Mouse (Mus musculus) kidney, embryonic 14.5 days (tissue): ENCODE data around the gene Eif3j1. TPM values are rescaled to one million over a fixed set of nuclear protein-coding genes. Genes with fewer than 3 reads are reported as not detected.
"Not testable (repeated sequence)": the region's sequence is repeated elsewhere in the genome, so short reads cannot be mapped to it uniquely, and the experiment has no call there.

Experiments used
- ATAC-seq: fragments of 200-750 bp; cut with Nextera tagmentation; 2 replicates; pipeline ENCODE4 v1.8.0; 2017; ENCODE audit warnings: moderate number of reproducible peaks, mild to moderate bottlenecking, moderate TSS enrichment, moderate library complexity; ENCODE audit not compliant: low FRiP score, low TSS enrichment
- H3K27ac ChIP-seq: fragments of 300-500 bp; sonication (generic); 2 replicates; pipeline ENCODE4 v1.5.1; 2014; ENCODE audit warnings: low read depth, mild to moderate bottlenecking, low read length, moderate library complexity, mixed read lengths
- H3K27me3 ChIP-seq: fragments of 300-500 bp; sonication (generic); 2 replicates; pipeline ENCODE4 v1.6.1; 2014; ENCODE audit warnings: mild to moderate bottlenecking, low read length; ENCODE audit not compliant: control insufficient read depth, insufficient read depth
- H3K36me3 ChIP-seq: fragments of 300-500 bp; sonication (generic); 2 replicates; pipeline ENCODE4 v1.6.1; 2014; ENCODE audit warnings: low read length, mixed read lengths; ENCODE audit not compliant: control insufficient read depth, insufficient read depth
- H3K4me1 ChIP-seq: fragments of 300-500 bp; sonication (generic); 2 replicates; pipeline ENCODE4 v1.6.1; 2014; ENCODE audit warnings: low read length, mixed read lengths; ENCODE audit not compliant: control insufficient read depth, insufficient read depth
- H3K4me2 ChIP-seq: fragments of 300-500 bp; sonication (generic); replicated peaks from 2 replicates; pipeline ENCODE4 v1.6.1; 2014; ENCODE audit warnings: low read depth, mild to moderate bottlenecking, low read length
- H3K4me3 ChIP-seq: fragments of 300-500 bp; sonication (generic); 2 replicates; pipeline ENCODE4 v1.5.1; 2014; ENCODE audit warnings: mild to moderate bottlenecking, low read length
- H3K9ac ChIP-seq: fragments of 300-500 bp; sonication (generic); 2 replicates; pipeline ENCODE4 v1.6.1; 2014; ENCODE audit warnings: low read depth, mild to moderate bottlenecking, low read length, moderate library complexity
- H3K9me3 ChIP-seq: fragments of 300-500 bp; sonication (generic); 2 replicates; pipeline ENCODE4 v1.6.1; 2016; ENCODE audit warnings: low read length; ENCODE audit not compliant: control insufficient read depth
- WGBS: fragments of 180-500 bp; shearing (Covaris S2); extraction: QIAGEN DNeasy Blood & Tissue Kit; methylation state at CpG from one replicate; pipeline ENCODE4 v1.1.7; 2014; 5-methylcytosine and 5-hydroxymethylcytosine counted together
- microRNA-seq: library from miRNA; unstranded; fragments of <30 nt; microRNA quantifications from one replicate; pipeline ENCODE4, GENCODE M21; 2016
- polyA plus RNA-seq: library from polyadenylated mRNA; unstranded; fragments of >200 nt; fragmentation: Nextera tagmentation; extraction: Ambion mirVana; gene quantifications from 2 replicates; pipeline ENCODE4 v1.2.1, GENCODE M21; 2014

The Eif3j1 gene
- polyA plus RNA-seq, 1 experiment from 2014 or later, result 14.9 TPM

GRCm38 (mm10) chr2:122081728-122082456 is 53.5 kb downstream of the Eif3j1 start:
- peaks cover 40% of the 10 kb centered on the region; the same call in 1 of the 2 replicates for H3K36me3 ChIP-seq
- ATAC-seq, result peak; percentile 69; the same call in 1 of the 2 replicates
- H3K4me3 ChIP-seq, result no peak overlapping the region
- H3K9me3 ChIP-seq, result no peaks in the 10 kb centered on the region
- 28% methylated on average over 7 of the region's 7 CpGs for WGBS
- 0 out of 2 replicates have a peak, but pooled peaks cover 4% of the 10 kb centered on the region for H3K4me1 ChIP-seq
- no peaks in the 10 kb centered on the region for H3K27me3 ChIP-seq
- H3K27ac ChIP-seq, result no peak overlapping the region
- H3K9ac ChIP-seq, result no peak overlapping the region
- no peak overlapping the region for H3K4me2 ChIP-seq

- 0 out of 2 replicates have a peak, but pooled peaks cover 4% of the 10 kb centered on the region for H3K4me1 ChIP-seq
- H3K4me3 ChIP-seq, result no peak overlapping the region
- peaks cover 40% of the 10 kb centered on the region for H3K36me3 ChIP-seq
- H3K27ac ChIP-seq, result no peak overlapping the region
- no peak overlapping the region for H3K9ac ChIP-seq
- no peak for ATAC-seq
- no peaks in the 10 kb centered on the region for H3K27me3 ChIP-seq
- no peaks in the 10 kb centered on the region for H3K9me3 ChIP-seq
- WGBS, result 81% methylated on average over 4 of the region's 4 CpGs
- no peak overlapping the region for H3K4me2 ChIP-seq
Observed at GRCm38 (mm10) chr2:122086446-122086845, 58.1 kb downstream of the Eif3j1 start.

GRCm38 (mm10) chr2:122093844-122094243 is 65.5 kb downstream of the Eif3j1 start:
- H3K9me3 ChIP-seq, result no peaks in the 10 kb centered on the region
- ATAC-seq, result no peak
- H3K36me3 ChIP-seq, result peaks cover 59% of the 10 kb centered on the region
- H3K27me3 ChIP-seq, result no peaks in the 10 kb centered on the region
- WGBS, result 93% methylated on average over 4 of the region's 4 CpGs
- no peak overlapping the region for H3K4me3 ChIP-seq
- no peak overlapping the region for H3K4me2 ChIP-seq
- no peaks in the 10 kb centered on the region for H3K4me1 ChIP-seq
- H3K27ac ChIP-seq, result no peak overlapping the region
- H3K9ac ChIP-seq, result no peak overlapping the region

- H3K4me1 ChIP-seq, H3K27me3 ChIP-seq, H3K4me2 ChIP-seq, H3K4me3 ChIP-seq, ATAC-seq, H3K27ac ChIP-seq, H3K9me3 ChIP-seq, H3K9ac ChIP-seq: not testable (repeated sequence)
- WGBS, result 90% methylated on average over 5 of the region's 5 CpGs
- H3K36me3 ChIP-seq, result peaks cover 69% of the 10 kb centered on the region
Observed at GRCm38 (mm10) chr2:122097686-122098085, 69.3 kb downstream of the Eif3j1 start.

- Histone ChIP-seq H3K9ac (no peak overlapping the region), H3K27ac (no peak overlapping the region), H3K4me2 (no peak overlapping the region), H3K36me3 (peaks cover 49% of the 10 kb centered on the region), H3K27me3 (no peaks in the 10 kb centered on the region), H3K9me3 (no peaks in the 10 kb centered on the region), H3K4me1 (no peaks in the 10 kb centered on the region), H3K4me3 (no peak overlapping the region)
- no peak for ATAC-seq
Observed at GRCm38 (mm10) chr2:122102070-122102469, 73.7 kb downstream of the Eif3j1 start.

Small RNA genes within 50 kb of the gene (microRNA-seq; reads per million reads assigned to microRNA genes)
- gene Gm47314, result not detected

Other genes starting within 250 kb of the Eif3j1 start
- 1.7 and 2.8 TPM in 2 replicates for gene Frmd5, start 221.5 kb upstream of the Eif3j1 start, polyA plus RNA-seq
- 18.3 and 25.5 TPM in 2 replicates for gene Casc4, start 161.6 kb upstream of the Eif3j1 start, polyA plus RNA-seq
- 44.8 and 64.5 TPM in 2 replicates for gene Ctdspl2, start 72.5 kb upstream of the Eif3j1 start, polyA plus RNA-seq
- gene Mageb3, start 72.5 kb upstream of the Eif3j1 start, polyA plus RNA-seq, result 0.10 and 0.18 TPM in 2 replicates
- 6.0 and 12.8 TPM in 2 replicates for gene Spg11, start 89.8 kb downstream of the Eif3j1 start, polyA plus RNA-seq
- 202 and 246 TPM in 2 replicates for gene B2m, start 119.1 kb downstream of the Eif3j1 start, polyA plus RNA-seq
- gene Trim69, start 132.2 kb downstream of the Eif3j1 start, polyA plus RNA-seq, result not detected in 2 replicates
- not detected in 2 replicates for gene Patl2, start 157.6 kb downstream of the Eif3j1 start, polyA plus RNA-seq
- gene Terb2, start 157.7 kb downstream of the Eif3j1 start, polyA plus RNA-seq, result not detected in 2 replicates
- gene Sord, start 206.2 kb downstream of the Eif3j1 start, polyA plus RNA-seq, result 13.6 and 24.0 TPM in 2 replicates